Mouse (Mus musculus): ENCODE measurements around the gene Zscan4c.
"Not testable (repeated sequence)": the region's sequence is repeated elsewhere in the genome, so short reads cannot be mapped to it uniquely, and the experiment has no call there.

The Zscan4c gene

DNA sequence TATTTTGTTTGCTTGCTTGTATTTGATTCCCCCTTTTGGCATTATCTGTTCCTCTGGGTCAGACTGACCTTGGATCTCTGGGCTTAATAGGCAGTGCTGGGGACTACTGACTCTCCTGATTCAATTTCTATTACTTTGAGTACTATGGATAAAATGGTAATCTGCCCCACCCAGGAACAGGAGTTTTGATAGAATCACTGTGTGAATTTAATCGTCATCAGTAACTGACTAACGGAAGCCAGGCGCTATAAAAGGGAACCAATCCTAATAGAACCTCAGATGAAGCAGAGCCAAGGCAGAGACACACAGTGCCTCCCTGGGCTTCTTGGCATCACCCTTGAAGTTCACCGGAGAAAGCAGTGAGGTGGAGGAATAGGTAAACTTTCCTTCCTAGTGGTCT is at the start of gene Zscan4c:
TSS of gene Zscan4c (plus strand) at position 301 of the 400 bp plus-strand sequence.
- not testable (repeated sequence) for DNase-seq (ENCODE audit: low spot score in 2 of 2)
